Mouse (Mus musculus) lung, embryonic 15.5 days (tissue): ENCODE results near the gene Zfp92. TPM values are rescaled to one million over a fixed set of nuclear protein-coding genes. Genes with fewer than 3 reads are reported as not detected.

Source experiments
- ATAC-seq: fragments of 200-750 bp; cut with Nextera tagmentation; 2 replicates; pipeline ENCODE4 v1.8.0; 2017; ENCODE audit warnings: moderate number of reproducible peaks, borderline replicate concordance; ENCODE audit not compliant: low FRiP score, low TSS enrichment; ENCODE audit errors: extremely low read depth
- H3K27ac ChIP-seq: fragments of 300-500 bp; sonication (generic); 2 replicates; pipeline ENCODE4 v1.5.1; 2015; ENCODE audit warnings: moderate library complexity, mild to moderate bottlenecking, inconsistent platforms
- H3K27me3 ChIP-seq: fragments of 300-500 bp; sonication (generic); 2 replicates; pipeline ENCODE4 v1.6.1; 2015; ENCODE audit warnings: inconsistent platforms
- H3K36me3 ChIP-seq: fragments of 300-500 bp; sonication (generic); 2 replicates; pipeline ENCODE4 v1.6.1; 2015; ENCODE audit warnings: inconsistent platforms
- H3K4me1 ChIP-seq: fragments of 300-500 bp; sonication (generic); 2 replicates; pipeline ENCODE4 v1.6.1; 2015; ENCODE audit warnings: inconsistent platforms
- H3K4me2 ChIP-seq: fragments of 300-500 bp; sonication (generic); 2 replicates; pipeline ENCODE4 v1.6.1; 2015; ENCODE audit warnings: inconsistent platforms, mild to moderate bottlenecking, moderate library complexity
- H3K4me3 ChIP-seq: fragments of 300-500 bp; sonication (generic); 2 replicates; pipeline ENCODE4 v1.5.1; 2015; ENCODE audit warnings: mild to moderate bottlenecking, inconsistent platforms
- H3K9ac ChIP-seq: fragments of 300-500 bp; sonication (generic); 2 replicates; pipeline ENCODE4 v1.6.1; 2015; ENCODE audit warnings: inconsistent platforms
- H3K9me3 ChIP-seq: fragments of 300-500 bp; sonication (generic); 2 replicates; pipeline ENCODE4 v1.6.1; 2016; ENCODE audit warnings: inconsistent platforms
- WGBS: fragments of 180-500 bp; shearing (Covaris S2); methylation state at CpG from one replicate; pipeline ENCODE4 v1.1.7; 2015; 5-methylcytosine and 5-hydroxymethylcytosine counted together
- polyA plus RNA-seq: library from polyadenylated mRNA; unstranded; fragments of >200 nt; fragmentation: Nextera tagmentation; extraction: Ambion mirVana; gene quantifications from 2 replicates; pipeline ENCODE4 v1.2.1, GENCODE M21; 2015

Gene Zfp92
- polyA plus RNA-seq, 1 experiment from 2014 or later: 0.19 TPM

GRCm38 (mm10) chrX:73476621-73477020 lies 65.7 kb downstream of the Zfp92 start:
- H3K27ac ChIP-seq: peak overlapping the region; percentile 88
- H3K9ac ChIP-seq: no peak overlapping the region
- H3K9me3 ChIP-seq: no peaks in the 10 kb centered on the region
- no peak overlapping the region for H3K4me3 ChIP-seq
- no peaks in the 10 kb centered on the region; the same call in 1 of the 2 replicates for H3K27me3 ChIP-seq
- no peaks in the 10 kb centered on the region for H3K36me3 ChIP-seq
- no peak overlapping the region for H3K4me2 ChIP-seq
- ATAC-seq: peak; percentile 81
- WGBS: 27% methylated on average over 2 of the region's 2 CpGs
- H3K4me1 ChIP-seq: peaks cover 46% of the 10 kb centered on the region

GRCm38 (mm10) chrX:73477500-73477899 lies 66.6 kb downstream of the Zfp92 start:
- H3K9ac ChIP-seq: no peak overlapping the region
- H3K4me3 ChIP-seq: no peak overlapping the region
- H3K9me3 ChIP-seq: no peaks in the 10 kb centered on the region
- no peaks in the 10 kb centered on the region for H3K36me3 ChIP-seq
- peaks cover 49% of the 10 kb centered on the region for H3K4me1 ChIP-seq
- no peaks in the 10 kb centered on the region; the same call in 1 of the 2 replicates for H3K27me3 ChIP-seq
- ATAC-seq: no peak
- 81% methylated on average over 2 of the region's 2 CpGs for WGBS
- H3K4me2 ChIP-seq: no peak overlapping the region
- H3K27ac ChIP-seq: peak overlapping the region; percentile 88; the same call in 1 of the 2 replicates

Other genes starting within 250 kb of the Zfp92 start
- gene Spin2d, start 234.1 kb upstream of the Zfp92 start, polyA plus RNA-seq: not detected in 2 replicates
- 9.5 and 10.6 TPM in 2 replicates for gene Xlr3b, start 218.9 kb upstream of the Zfp92 start, polyA plus RNA-seq
- gene Xlr4b, start 196.8 kb upstream of the Zfp92 start, polyA plus RNA-seq: 0.48 and 1.2 TPM in 2 replicates
- 11.7 and 11.9 TPM in 2 replicates for gene F8a, start 182.8 kb upstream of the Zfp92 start, polyA plus RNA-seq
- 0.98 TPM in 1 of 2 replicates, not detected in the other for gene Xlr4c, start 168.0 kb upstream of the Zfp92 start, polyA plus RNA-seq
- gene Xlr3c, start 145.7 kb upstream of the Zfp92 start, polyA plus RNA-seq: not detected in 2 replicates
- gene Xlr5a, start 118.1 kb upstream of the Zfp92 start, polyA plus RNA-seq: 0.17 TPM in 1 of 2 replicates, not detected in the other
- not detected in 2 replicates for gene Xlr5c, start 118.1 kb upstream of the Zfp92 start, polyA plus RNA-seq
- gene Gm45015, start 74.3 kb upstream of the Zfp92 start, polyA plus RNA-seq: not detected in 2 replicates
- 13.3 and 13.5 TPM in 2 replicates for gene Zfp275, start 68.5 kb upstream of the Zfp92 start, polyA plus RNA-seq
- gene Gm18336, start 12.4 kb upstream of the Zfp92 start, polyA plus RNA-seq: not detected in 2 replicates
- not detected in 2 replicates for gene Trex2, start 24.2 kb downstream of the Zfp92 start, polyA plus RNA-seq
- gene Haus7, start 47.9 kb downstream of the Zfp92 start, polyA plus RNA-seq: 64.4 and 66.9 TPM in 2 replicates
- gene Bgn, start 72.5 kb downstream of the Zfp92 start, polyA plus RNA-seq: 155 and 183 TPM in 2 replicates
- 0.09 and 0.13 TPM in 2 replicates for gene Atp2b3, start 92.0 kb downstream of the Zfp92 start, polyA plus RNA-seq
- 11.1 and 13.0 TPM in 2 replicates for gene Dusp9, start 228.3 kb downstream of the Zfp92 start, polyA plus RNA-seq
- gene Pnck, start 249.0 kb downstream of the Zfp92 start, polyA plus RNA-seq: 15.7 and 16.1 TPM in 2 replicates